Mouse (Mus musculus): ENCODE measurements around the gene Sec1. TPM values are rescaled to one million over a fixed set of nuclear protein-coding genes. Genes with fewer than 3 reads are reported as not detected.
A peak's percentile ranks its signal among the peaks of the same experiment; 100 is the strongest.

The Sec1 gene
- total RNA-seq (2014; rRNA removed), result 0.52 and 0.62 TPM in 2 replicates
- 0.18 and 0.34 TPM in 2 replicates for polyA plus RNA-seq (2015; fragmentation: Nextera tagmentation; extraction: Ambion mirVana)

DNA sequence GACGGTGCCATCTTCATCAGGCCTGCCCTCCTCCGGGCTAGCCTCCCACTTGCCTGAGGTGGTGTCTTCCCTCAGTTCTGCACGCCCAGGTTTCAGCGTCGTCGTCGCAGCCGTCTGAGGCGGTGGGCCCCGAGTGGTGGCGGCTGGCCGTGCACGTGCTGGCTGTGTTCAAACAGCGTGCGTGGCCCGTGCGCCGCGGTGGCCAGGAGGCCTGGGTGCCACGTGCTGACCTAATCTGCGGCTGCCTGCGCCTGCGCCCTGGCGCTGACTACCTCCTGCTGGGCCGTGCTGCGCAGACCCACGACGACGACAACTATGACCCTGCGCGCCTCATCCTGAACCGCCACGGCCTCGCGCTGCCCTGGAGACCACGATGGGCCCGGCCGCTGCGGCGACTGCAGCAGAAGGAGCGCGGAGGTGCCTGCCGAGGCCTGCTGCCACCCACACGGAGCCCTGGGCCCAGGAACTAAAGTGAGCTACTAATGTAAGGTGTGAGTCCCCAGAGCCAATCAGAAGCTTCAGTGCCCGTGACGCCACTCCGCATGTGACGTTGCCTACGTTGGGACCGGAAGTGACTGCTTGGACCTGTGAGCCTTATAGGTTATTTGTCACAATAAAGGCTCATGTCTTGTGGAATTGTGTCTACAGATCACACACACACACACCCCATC, at the start of gene Sec1:
TSS of gene Sec1 (minus strand) at position 482 of the 671 bp plus-strand sequence.
- no peak for TF ChIP-seq CTCF (IDR thresholded peaks at IDR 0.05; ENCODE audit: low read depth)
- H3K9me3 ChIP-seq (ENCODE audit: low read length), result no peaks in the 10 kb centered on the region
- WGBS, result 92% methylated on average over 50 of the region's 50 CpGs
- H3K27me3 ChIP-seq (ENCODE audit: insufficient read depth, low read length), result no peaks in the 10 kb centered on the region
- H3K4me3 ChIP-seq (ENCODE audit: low read depth, low read length), result no peak within 1 kb of the TSS
- H3K9ac ChIP-seq, result no peak within 1 kb of the TSS
- H3K4me1 ChIP-seq (ENCODE audit: insufficient read depth), result peaks cover 8% of the 10 kb centered on the region; the same call in 1 of the 2 replicates
- no peak for ATAC-seq
- no peak for DNase-seq
- H3K4me2 ChIP-seq (ENCODE audit: low read depth), result no peak within 1 kb of the TSS
- no peak within 1 kb of the TSS for H3K27ac ChIP-seq (ENCODE audit: low read depth, low read length)
- H3K36me3 ChIP-seq (ENCODE audit: insufficient read depth), result no peaks in the 10 kb centered on the region

DNA sequence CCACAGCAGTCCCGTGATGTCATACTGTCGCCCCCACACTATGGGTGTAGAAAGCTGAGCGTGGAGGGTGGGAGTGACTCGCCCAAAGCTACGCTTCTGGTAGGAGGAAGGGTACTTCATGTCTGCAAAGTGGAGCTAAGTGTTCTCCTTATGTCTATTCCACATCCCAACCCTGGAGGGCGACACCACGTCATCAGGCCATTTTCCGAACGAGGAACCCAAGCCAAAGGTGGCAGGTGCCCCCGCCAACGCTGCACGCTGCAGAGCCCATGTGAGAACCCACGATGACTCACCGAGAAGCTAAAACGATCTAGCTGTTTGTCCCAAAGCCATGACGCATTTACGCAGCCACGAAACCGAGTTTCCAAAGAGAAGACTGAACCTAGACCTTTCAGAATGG, 48.1 kb upstream of the Sec1 start:
- no peaks in the 10 kb centered on the region for H3K4me1 ChIP-seq (ENCODE audit: insufficient read depth)
- WGBS, result 25% methylated on average over 19 of the region's 19 CpGs
- H3K27me3 ChIP-seq (ENCODE audit: insufficient read depth, low read length), result no peaks in the 10 kb centered on the region
- 0 out of 2 replicates have a peak overlapping the region, but pooled peaks have one; percentile 14 for H3K4me3 ChIP-seq (ENCODE audit: low read depth, low read length)
- no peaks in the 10 kb centered on the region for H3K9me3 ChIP-seq (ENCODE audit: low read length)
- H3K4me2 ChIP-seq (ENCODE audit: low read depth), result peak overlapping the region; percentile 36
- H3K27ac ChIP-seq (ENCODE audit: low read depth, low read length), result no peak overlapping the region
- DNase-seq, result peak; percentile 44
- no peaks in the 10 kb centered on the region for H3K36me3 ChIP-seq (ENCODE audit: insufficient read depth)
- no peak overlapping the region for H3K9ac ChIP-seq
- ATAC-seq, result peak; percentile 44
- peak; percentile 46 for TF ChIP-seq CTCF (IDR thresholded peaks at IDR 0.05; ENCODE audit: low read depth)

GRCm38 (mm10) chr7:45741777-45742176, 47.6 kb upstream of the Sec1 start:
- DNase-seq, result peak; percentile 27
- Histone ChIP-seq H3K36me3 (ENCODE audit: insufficient read depth) (no peaks in the 10 kb centered on the region), H3K27me3 (ENCODE audit: insufficient read depth, low read length) (no peaks in the 10 kb centered on the region), H3K4me1 (ENCODE audit: insufficient read depth) (no peaks in the 10 kb centered on the region), H3K4me3 (ENCODE audit: low read depth, low read length) (0 out of 2 replicates have a peak overlapping the region, but pooled peaks have one; percentile 14), H3K4me2 (ENCODE audit: low read depth) (peak overlapping the region; percentile 36), H3K9ac (no peak overlapping the region), H3K27ac (ENCODE audit: low read depth, low read length) (no peak overlapping the region), H3K9me3 (ENCODE audit: low read length) (no peaks in the 10 kb centered on the region)
- TF ChIP-seq CTCF (IDR thresholded peaks at IDR 0.05; ENCODE audit: low read depth), result no peak
- 41% methylated on average over 11 of the region's 11 CpGs for WGBS
- ATAC-seq, result peak; percentile 42

DNA sequence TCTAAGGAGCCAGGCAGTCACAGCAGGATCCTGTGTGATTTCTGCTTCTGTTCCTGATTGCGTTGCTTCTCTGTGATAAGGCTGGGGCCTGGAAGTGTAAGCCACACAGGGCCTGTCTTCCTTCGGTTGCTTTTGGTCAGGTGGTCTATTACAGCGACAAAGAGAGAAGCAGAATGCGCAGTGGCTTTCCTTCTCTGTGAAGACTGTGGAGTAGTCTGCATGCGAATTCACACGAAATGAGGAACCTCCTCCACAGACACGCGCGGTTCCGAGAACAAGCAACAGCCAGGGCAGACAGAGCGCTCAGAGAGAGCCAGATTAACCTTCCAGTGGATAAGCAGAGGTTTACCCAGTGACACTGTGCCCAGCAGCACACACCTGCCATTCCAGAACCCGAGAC, 47.1 kb upstream of the Sec1 start:
- TF ChIP-seq CTCF (IDR thresholded peaks at IDR 0.05; ENCODE audit: low read depth), result no peak
- no peak overlapping the region for H3K27ac ChIP-seq (ENCODE audit: low read depth, low read length)
- H3K4me1 ChIP-seq (ENCODE audit: insufficient read depth), result no peaks in the 10 kb centered on the region
- H3K9me3 ChIP-seq (ENCODE audit: low read length), result no peaks in the 10 kb centered on the region
- no peak overlapping the region for H3K9ac ChIP-seq
- DNase-seq (no peak), ATAC-seq (no peak)
- H3K36me3 ChIP-seq (ENCODE audit: insufficient read depth), result no peaks in the 10 kb centered on the region
- H3K4me2 ChIP-seq (ENCODE audit: low read depth), result no peak overlapping the region
- 85% methylated on average over 12 of the region's 12 CpGs for WGBS
- H3K4me3 ChIP-seq (ENCODE audit: low read depth, low read length), result no peak overlapping the region
- no peaks in the 10 kb centered on the region for H3K27me3 ChIP-seq (ENCODE audit: insufficient read depth, low read length)

DNA sequence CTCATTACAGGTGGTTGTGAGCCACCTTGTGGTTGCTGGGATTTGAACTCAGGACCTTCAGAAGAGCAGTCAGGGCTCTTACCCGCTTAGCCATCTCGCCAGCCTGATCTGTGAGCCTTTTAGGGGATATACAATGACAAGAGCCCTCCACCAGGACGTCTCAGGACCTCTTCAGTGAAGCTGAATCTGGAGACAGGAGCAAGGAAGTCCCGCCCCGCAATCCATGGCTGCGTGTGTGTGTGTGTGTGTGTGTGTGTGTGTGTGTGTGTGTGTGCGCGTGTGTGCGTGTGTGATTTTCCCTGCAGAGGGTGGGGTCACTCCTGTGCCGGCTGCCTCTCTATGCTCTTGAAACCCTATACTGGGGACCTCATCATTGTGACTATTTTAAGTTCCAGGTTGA, 45.6 kb upstream of the Sec1 start:
- Histone ChIP-seq H3K27ac (ENCODE audit: low read depth, low read length) (no peak overlapping the region), H3K4me1 (ENCODE audit: insufficient read depth) (no peaks in the 10 kb centered on the region), H3K4me3 (ENCODE audit: low read depth, low read length) (no peak overlapping the region), H3K9ac (no peak overlapping the region), H3K4me2 (ENCODE audit: low read depth) (no peak overlapping the region), H3K9me3 (ENCODE audit: low read length) (no peaks in the 10 kb centered on the region), H3K36me3 (ENCODE audit: insufficient read depth) (no peaks in the 10 kb centered on the region), H3K27me3 (ENCODE audit: insufficient read depth, low read length) (no peaks in the 10 kb centered on the region)
- DNase-seq, result no peak
- 0 out of 2 replicates have a peak, but pooled peaks have one; percentile 2 for ATAC-seq
- TF ChIP-seq CTCF (IDR thresholded peaks at IDR 0.05; ENCODE audit: low read depth), result no peak
- 74% methylated on average over 10 of the region's 10 CpGs for WGBS

DNA sequence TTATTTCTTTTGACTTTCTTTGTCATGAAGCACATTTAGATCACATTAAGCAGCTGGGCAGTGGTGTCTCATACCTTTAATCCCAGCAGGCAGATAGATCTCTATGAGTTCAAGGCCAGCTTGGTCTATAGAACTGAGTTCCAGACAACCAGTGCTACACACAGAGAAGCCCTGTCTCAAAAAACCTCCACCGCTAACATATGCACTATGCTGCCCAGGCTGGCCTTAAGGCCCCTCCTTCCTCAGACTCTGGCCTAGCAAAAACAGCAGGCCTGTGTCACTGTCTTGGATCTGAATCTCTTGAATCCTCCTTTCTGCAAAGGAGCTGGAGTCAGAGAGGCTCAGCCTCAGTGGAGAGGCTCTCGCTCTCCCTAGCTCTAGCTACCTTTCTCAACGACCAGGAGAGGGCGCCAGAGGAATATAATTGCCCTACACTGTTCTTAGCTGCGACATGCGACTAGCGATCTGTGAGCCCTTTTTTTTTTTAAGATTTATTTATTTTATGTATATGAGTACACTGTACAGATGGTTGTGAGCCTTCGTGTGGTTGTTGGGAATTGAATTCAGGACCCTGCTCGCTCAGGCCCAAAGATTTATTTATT, 45.1 kb upstream of the Sec1 start:
- 8% methylated on average over 9 of the region's 9 CpGs for WGBS
- DNase-seq (peak; percentile 93), ATAC-seq (peak; percentile 93)
- Histone ChIP-seq H3K4me3 (ENCODE audit: low read depth, low read length) (no peak overlapping the region), H3K27ac (ENCODE audit: low read depth, low read length) (no peak overlapping the region), H3K4me2 (ENCODE audit: low read depth) (no peak overlapping the region), H3K9me3 (ENCODE audit: low read length) (no peaks in the 10 kb centered on the region), H3K27me3 (ENCODE audit: insufficient read depth, low read length) (no peaks in the 10 kb centered on the region), H3K36me3 (ENCODE audit: insufficient read depth) (no peaks in the 10 kb centered on the region), H3K4me1 (ENCODE audit: insufficient read depth) (no peaks in the 10 kb centered on the region), H3K9ac (no peak overlapping the region)
- TF ChIP-seq CTCF (IDR thresholded peaks at IDR 0.05; ENCODE audit: low read depth), result peak; percentile 87

DNA sequence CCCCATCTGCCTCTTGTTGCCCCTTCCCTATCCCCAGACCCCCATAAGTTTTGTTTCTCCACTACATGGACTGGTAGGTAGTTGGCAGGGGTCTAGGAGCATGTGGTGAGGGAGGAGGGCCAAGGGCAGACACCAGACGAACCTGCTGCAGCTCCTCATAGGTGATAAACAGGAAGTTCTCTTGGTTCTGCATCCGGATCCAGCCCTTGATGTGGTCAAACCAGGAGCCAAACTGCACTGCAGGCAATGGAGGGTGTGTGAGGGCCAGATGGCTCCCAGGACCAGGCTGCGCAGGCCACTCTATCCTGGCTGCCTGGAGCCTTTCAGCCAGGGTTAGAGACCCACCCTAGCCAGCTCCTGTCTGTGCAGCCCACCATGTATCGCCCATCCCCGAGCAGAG, 39.3 kb upstream of the Sec1 start:
- Histone ChIP-seq H3K4me3 (ENCODE audit: low read depth, low read length) (no peak overlapping the region), H3K36me3 (ENCODE audit: insufficient read depth) (peaks cover 4% of the 10 kb centered on the region; the same call in 1 of the 2 replicates), H3K4me1 (ENCODE audit: insufficient read depth) (no peaks in the 10 kb centered on the region), H3K9me3 (ENCODE audit: low read length) (no peaks in the 10 kb centered on the region), H3K27me3 (ENCODE audit: insufficient read depth, low read length) (no peaks in the 10 kb centered on the region), H3K4me2 (ENCODE audit: low read depth) (no peak overlapping the region), H3K27ac (ENCODE audit: low read depth, low read length) (no peak overlapping the region), H3K9ac (no peak overlapping the region)
- DNase-seq, result no peak
- no peak for TF ChIP-seq CTCF (IDR thresholded peaks at IDR 0.05; ENCODE audit: low read depth)
- 86% methylated on average over 5 of the region's 5 CpGs for WGBS
- no peak for ATAC-seq

Data from forebrain, postnatal 0 days (tissue).